Mouse (Mus musculus) stomach, postnatal 0 days (tissue): Measurements from ENCODE around the gene Slc26a6. TPM values are rescaled to one million over a fixed set of nuclear protein-coding genes. Genes with fewer than 3 reads are reported as not detected.
A peak's percentile ranks its signal among the peaks of the same experiment; 100 is the strongest.

ENCODE experiments used
- ATAC-seq: fragments of 200-750 bp; cut with Nextera tagmentation; 2 replicates; pipeline ENCODE4 v1.8.0; 2017; ENCODE audit not compliant: low FRiP score, low TSS enrichment
- DNase-seq: peaks from one replicate; pipeline ENCODE4 v3.0.0-alpha.2; 2016; ENCODE audit warnings: low spot score
- H3K27ac ChIP-seq: fragments of 300-500 bp; sonication (generic); replicated peaks from 2 replicates; pipeline ENCODE4 v1.5.1; 2014; ENCODE audit warnings: mild to moderate bottlenecking, control low read depth
- H3K27me3 ChIP-seq: fragments of 300-500 bp; sonication (generic); 2 replicates; pipeline ENCODE4 v1.6.1; 2014; ENCODE audit warnings: low read length; ENCODE audit not compliant: control insufficient read depth, insufficient read depth
- H3K36me3 ChIP-seq: fragments of 300-500 bp; sonication (generic); 2 replicates; pipeline ENCODE4 v1.6.1; 2014; ENCODE audit warnings: low read length, mixed read lengths; ENCODE audit not compliant: control insufficient read depth, insufficient read depth
- H3K4me1 ChIP-seq: fragments of 300-500 bp; sonication (generic); replicated peaks from 2 replicates; pipeline ENCODE4 v1.6.1; 2014; ENCODE audit warnings: antibody characterized with exemption; ENCODE audit not compliant: control insufficient read depth, insufficient read depth
- H3K4me2 ChIP-seq: fragments of 300-500 bp; sonication (generic); replicated peaks from 2 replicates; pipeline ENCODE4 v1.6.1; 2014; ENCODE audit warnings: low read depth, mild to moderate bottlenecking, control low read depth, moderate library complexity
- H3K4me3 ChIP-seq: fragments of 300-500 bp; sonication (generic); 2 replicates; pipeline ENCODE4 v1.5.1; 2014; ENCODE audit warnings: low read depth, low read length, control low read depth
- H3K9ac ChIP-seq: fragments of 300-500 bp; sonication (generic); 2 replicates; pipeline ENCODE4 v1.6.1; 2014; ENCODE audit warnings: mild to moderate bottlenecking, low read length, control low read depth, mixed read lengths
- H3K9me3 ChIP-seq: fragments of 300-500 bp; sonication (generic); 2 replicates; pipeline ENCODE4 v1.6.1; 2016; ENCODE audit warnings: low read length; ENCODE audit not compliant: control insufficient read depth
- CTCF ChIP-seq: IDR thresholded peaks from 2 replicates; pipeline ENCODE4 v1.5.1; 2016; ENCODE audit warnings: antibody characterized with exemption, low read depth, mild to moderate bottlenecking, moderate library complexity
- EP300 ChIP-seq: optimal IDR thresholded peaks from 2 replicates; pipeline ENCODE3; 2016; ENCODE audit warnings: antibody characterized with exemption
- WGBS: fragments of 180-500 bp; shearing (Covaris S2); extraction: QIAGEN DNeasy Blood & Tissue Kit; methylation state at CpG from one replicate; pipeline ENCODE4 v1.1.7; 2014; 5-methylcytosine and 5-hydroxymethylcytosine counted together
- polyA plus RNA-seq: library from polyadenylated mRNA; unstranded; fragments of >200 nt; fragmentation: Nextera tagmentation; extraction: Ambion mirVana; gene quantifications from 2 replicates; pipeline ENCODE4 v1.2.1, GENCODE M21; 2015

The Slc26a6 gene
- polyA plus RNA-seq, 1 experiment from 2014 or later = 8.2 TPM

DNA sequence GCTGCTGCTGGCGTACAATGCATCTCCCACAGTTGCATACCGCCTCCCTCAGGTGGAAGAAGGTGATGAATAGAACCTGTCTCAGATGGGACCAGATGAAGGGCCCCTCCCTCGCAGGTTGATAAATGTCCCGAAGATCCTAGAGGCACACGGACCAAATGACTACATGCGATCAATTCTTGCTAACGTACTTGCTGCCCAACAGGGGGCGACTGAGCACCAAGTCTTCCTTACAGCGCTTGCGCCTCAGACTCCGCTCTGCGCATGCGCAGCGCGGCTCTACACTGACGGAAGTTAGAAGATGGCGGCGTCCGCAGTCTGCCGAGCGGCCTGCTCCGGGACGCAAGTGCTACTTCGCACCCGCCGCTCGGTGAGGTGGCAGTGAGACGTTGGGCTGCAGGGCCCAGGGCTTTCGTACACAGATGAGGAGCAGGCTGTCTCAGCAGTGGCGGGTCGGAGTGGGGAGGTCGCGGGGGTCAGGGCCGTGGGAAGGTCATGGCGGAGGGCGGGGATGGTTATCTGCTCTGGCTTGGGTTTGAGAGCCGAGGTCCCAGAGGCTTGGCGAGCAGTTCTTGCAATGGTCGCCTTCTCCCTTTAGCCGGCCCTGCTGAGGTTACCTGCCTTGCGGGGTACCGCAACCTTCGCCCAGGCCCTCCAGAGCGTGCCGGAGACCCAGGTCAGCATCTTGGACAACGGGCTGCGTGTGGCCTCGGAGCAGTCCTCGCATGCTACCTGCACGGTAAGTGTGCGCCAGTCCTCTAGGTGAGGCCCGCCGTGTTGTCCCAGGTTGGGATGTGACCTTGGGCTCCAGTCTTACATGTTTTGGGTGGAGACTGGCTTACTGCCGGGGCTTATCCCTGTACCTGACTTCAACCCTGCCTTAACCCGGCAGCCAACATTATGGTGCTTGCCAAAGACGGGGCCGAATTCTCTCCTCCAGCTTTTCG lies 83.6 kb downstream of the Slc26a6 start, which contains the start of gene Uqcrc1:
Uqcrc1 (plus strand) TSS at position 216 of the 947 bp plus-strand sequence.
- ATAC-seq = peak; percentile 94
- H3K9ac ChIP-seq = peak within 1 kb of the TSS; percentile 82
- peak within 1 kb of the TSS; percentile 89 for H3K4me2 ChIP-seq
- TF ChIP-seq CTCF = peak; percentile 97
- no peak for TF ChIP-seq EP300
- WGBS = under 1% methylated on average over 58 of the region's 58 CpGs
- H3K27me3 ChIP-seq = no peaks in the 10 kb centered on the region
- H3K9me3 ChIP-seq = no peaks in the 10 kb centered on the region
- H3K36me3 ChIP-seq = peaks cover 5% of the 10 kb centered on the region
- DNase-seq = peak; percentile 96
- H3K4me3 ChIP-seq = peak within 1 kb of the TSS; percentile 75
- H3K4me1 ChIP-seq = no peaks in the 10 kb centered on the region
- peak within 1 kb of the TSS; percentile 80 for H3K27ac ChIP-seq

DNA sequence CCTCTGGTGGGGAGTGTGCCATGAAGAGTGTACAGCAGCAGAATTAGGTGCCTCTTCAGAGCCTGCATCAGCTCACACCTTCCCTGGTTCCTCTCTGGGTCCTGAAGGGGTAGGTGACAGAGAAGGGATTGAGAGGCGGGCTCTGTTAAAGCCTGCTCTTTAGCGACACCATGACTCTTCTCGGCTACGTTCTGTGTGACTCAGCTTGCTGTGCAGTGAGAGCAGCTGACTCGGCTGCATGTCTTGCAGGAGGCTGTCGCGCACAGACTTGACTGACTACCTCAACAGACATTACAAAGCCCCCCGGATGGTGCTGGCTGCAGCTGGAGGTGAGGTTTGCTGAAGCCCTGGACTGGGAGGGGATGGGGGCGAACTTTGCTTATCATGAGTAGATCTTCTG lies 92.0 kb downstream of the Slc26a6 start:
- DNase-seq = no peak
- ATAC-seq = no peak
- Histone ChIP-seq H3K4me1 (no peaks in the 10 kb centered on the region), H3K4me2 (no peak overlapping the region), H3K9ac (no peak overlapping the region), H3K27me3 (no peaks in the 10 kb centered on the region), H3K36me3 (peaks cover 48% of the 10 kb centered on the region), H3K4me3 (no peak overlapping the region), H3K27ac (no peak overlapping the region; the same call in 1 of the 2 replicates), H3K9me3 (no peaks in the 10 kb centered on the region)
- 60% methylated on average over 9 of the region's 9 CpGs for WGBS
- TF ChIP-seq EP300 (no peak), CTCF (no peak)

DNA sequence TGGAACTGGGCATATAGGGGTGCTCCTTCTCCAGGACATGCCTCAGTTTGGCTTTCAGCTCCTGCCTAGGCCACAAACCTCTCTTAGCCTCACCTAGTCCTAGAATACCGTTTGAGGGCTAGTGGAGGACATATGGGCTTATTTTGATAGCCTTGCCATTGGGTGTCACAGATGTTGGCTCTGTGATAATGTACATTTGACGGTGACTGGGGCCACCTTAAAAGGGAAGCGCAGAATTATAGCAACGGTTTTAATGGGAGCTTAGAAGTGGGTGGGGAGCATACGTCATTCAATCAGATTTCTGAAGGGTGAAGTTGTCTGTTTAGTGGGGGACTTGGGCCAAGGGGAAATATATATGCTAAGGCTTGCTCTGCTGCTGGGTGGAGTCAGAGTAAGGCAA lies 92.5 kb downstream of the Slc26a6 start:
- no peaks in the 10 kb centered on the region for H3K4me1 ChIP-seq
- H3K27me3 ChIP-seq = no peaks in the 10 kb centered on the region
- no peak overlapping the region for H3K27ac ChIP-seq
- no peak overlapping the region for H3K4me2 ChIP-seq
- H3K9me3 ChIP-seq = no peaks in the 10 kb centered on the region
- no peak for TF ChIP-seq CTCF
- no peak for TF ChIP-seq EP300
- ATAC-seq = no peak
- H3K4me3 ChIP-seq = no peak overlapping the region
- 70% methylated on average over 5 of the region's 5 CpGs for WGBS
- DNase-seq = no peak
- H3K36me3 ChIP-seq = peaks cover 48% of the 10 kb centered on the region
- no peak overlapping the region for H3K9ac ChIP-seq

DNA sequence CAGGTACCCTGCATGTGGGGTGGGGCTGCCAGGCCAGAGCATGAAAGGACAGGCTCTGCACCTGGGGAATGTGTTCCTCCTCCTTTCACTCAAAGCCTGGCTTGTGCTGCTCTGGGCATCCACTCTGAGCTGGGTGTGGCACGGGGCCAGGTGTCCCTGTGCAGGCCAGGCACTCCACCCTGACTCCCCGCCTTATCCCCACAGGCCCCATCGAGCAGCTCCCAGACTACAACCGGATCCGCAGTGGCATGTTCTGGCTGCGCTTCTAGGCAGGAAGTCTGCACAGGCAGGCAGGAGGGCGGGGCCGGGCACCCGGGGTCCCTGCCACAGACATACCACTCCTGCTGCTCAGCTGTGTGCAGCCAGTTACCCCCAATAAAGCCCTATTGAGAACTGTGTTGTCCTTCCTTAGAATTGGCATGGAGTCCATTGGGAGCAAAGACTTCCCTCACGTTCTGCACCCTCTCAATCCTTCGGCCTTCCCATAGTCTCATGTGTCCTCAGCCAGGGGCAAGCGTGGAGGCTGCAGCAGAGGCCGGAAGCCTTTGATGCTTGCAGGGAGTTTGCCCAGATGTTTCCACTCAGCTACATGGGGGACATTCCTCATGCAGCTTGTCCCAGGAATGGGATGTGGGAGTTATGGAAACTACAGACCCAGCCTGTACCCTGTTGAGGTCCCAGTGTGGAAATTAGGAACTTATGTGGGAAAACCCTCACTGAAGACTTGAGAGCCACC lies 96.3 kb downstream of the Slc26a6 start:
- H3K4me3 ChIP-seq = no peak overlapping the region
- WGBS = 54% methylated on average over 13 of the region's 13 CpGs
- no peaks in the 10 kb centered on the region for H3K27me3 ChIP-seq
- no peaks in the 10 kb centered on the region for H3K9me3 ChIP-seq
- no peak overlapping the region for H3K9ac ChIP-seq
- DNase-seq (peak; percentile 44), ATAC-seq (peak; percentile 69)
- no peaks in the 10 kb centered on the region for H3K4me1 ChIP-seq
- no peak for TF ChIP-seq CTCF
- TF ChIP-seq EP300 = no peak
- H3K27ac ChIP-seq = peak overlapping the region; percentile 84
- H3K36me3 ChIP-seq = peaks cover 35% of the 10 kb centered on the region
- H3K4me2 ChIP-seq = no peak overlapping the region

DNA sequence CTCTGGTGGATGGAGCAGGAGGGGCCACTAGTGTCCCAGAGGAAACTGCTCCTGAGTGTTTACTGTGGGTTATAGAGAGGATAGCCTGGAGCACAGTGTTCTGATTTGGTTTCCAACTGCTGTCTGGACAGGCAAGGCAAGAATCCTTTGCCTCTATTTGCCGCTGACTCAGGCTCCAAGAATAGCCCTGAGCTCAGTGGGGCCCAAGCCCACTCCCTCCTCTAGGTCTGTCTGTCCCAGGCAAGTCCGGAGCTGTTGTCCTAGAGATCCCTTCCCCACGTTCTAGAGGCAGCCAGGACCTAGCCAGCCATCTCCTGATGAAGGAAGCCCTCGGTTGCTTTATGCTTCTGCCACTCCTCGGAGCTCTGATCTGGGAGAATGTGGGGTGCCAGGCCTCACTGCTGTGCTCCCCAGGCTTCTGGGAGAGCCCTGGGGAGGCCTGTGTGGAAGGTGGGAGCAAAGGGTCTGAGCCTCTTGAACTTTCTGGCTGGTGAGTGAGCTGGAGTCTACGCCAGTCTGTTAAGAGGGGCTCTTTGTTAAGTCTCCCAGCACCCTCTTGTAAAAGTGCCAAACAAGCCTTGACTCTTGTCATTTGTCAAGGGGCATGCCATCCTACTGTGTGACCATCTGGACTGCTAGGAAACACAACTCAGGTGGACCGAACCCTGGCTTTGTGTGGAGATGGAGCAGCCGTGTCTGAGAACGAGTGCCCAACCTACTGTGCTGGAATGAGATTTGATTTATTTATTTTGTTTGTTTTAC lies 97.1 kb downstream of the Slc26a6 start:
- ATAC-seq (peak; percentile 41; the same call in 1 of the 2 replicates), DNase-seq (no peak)
- H3K4me2 ChIP-seq = no peak overlapping the region
- H3K36me3 ChIP-seq = peaks cover 31% of the 10 kb centered on the region
- WGBS = 70% methylated on average over 9 of the region's 9 CpGs
- no peaks in the 10 kb centered on the region for H3K27me3 ChIP-seq
- TF ChIP-seq EP300 (no peak), CTCF (peak; percentile 25; the same call in 1 of the 2 replicates)
- no peaks in the 10 kb centered on the region for H3K4me1 ChIP-seq
- H3K27ac ChIP-seq = peak overlapping the region; percentile 84
- H3K9me3 ChIP-seq = no peaks in the 10 kb centered on the region
- no peak overlapping the region for H3K9ac ChIP-seq
- no peak overlapping the region for H3K4me3 ChIP-seq
